Mouse (Mus musculus): Measurements from ENCODE around the gene Vmn1r230. TPM values are rescaled to one million over a fixed set of nuclear protein-coding genes. Genes with fewer than 3 reads are reported as not detected.

Gene Vmn1r230
- total RNA-seq (2021) = not detected
- long read RNA-seq, experiment 1 = 0 reads
- long read RNA-seq, experiment 2 = 0 reads

GRCm38 (mm10) chr17:20840144-20840543 lies at the start of gene Vmn1r230:
Gene Vmn1r230 (plus strand): TSS chr17:20840444.
- no peak for DNase-seq (ENCODE audit: low spot score in 2 of 2)

- no peak for DNase-seq (ENCODE audit: low spot score in 2 of 2)
Measured at GRCm38 (mm10) chr17:20811255-20811654, 29.0 kb upstream of the Vmn1r230 start, which contains the start of gene Vmn1r229. Gene Vmn1r229 (plus strand): TSS chr17:20811555.

Other genes with a start within 250 kb of the Vmn1r230 start
- gene Vmn2r110, start 244.0 kb upstream of the Vmn1r230 start, total RNA-seq (2021) = not detected
- not detected for gene Fpr-rs3, start 215.6 kb upstream of the Vmn1r230 start, total RNA-seq (2021)
- not detected for gene Vmn1r226, start 157.6 kb upstream of the Vmn1r230 start, total RNA-seq (2021)
- not detected for gene Vmn1r227, start 110.6 kb upstream of the Vmn1r230 start, total RNA-seq (2021)
- gene Vmn1r228, start 54.3 kb upstream of the Vmn1r230 start, total RNA-seq (2021) = not detected
- gene Vmn1r229, start 28.9 kb upstream of the Vmn1r230 start, total RNA-seq (2021) = not detected
- gene Vmn1r231, start 64.6 kb downstream of the Vmn1r230 start, total RNA-seq (2021) = not detected
- not detected for gene Vmn1r232, start 79.3 kb downstream of the Vmn1r230 start, total RNA-seq (2021)
- gene Ppp2r1a, start 104.9 kb downstream of the Vmn1r230 start, total RNA-seq (2021) = 100 to 1,000 TPM; 190 to 213 TPM
- not detected for gene Vmn1r233, start 156.0 kb downstream of the Vmn1r230 start, total RNA-seq (2021)
- 10 to 100 TPM; 16.3 to 19.8 TPM for gene Zfp160, start 168.5 kb downstream of the Vmn1r230 start, total RNA-seq (2021)